Mouse (Mus musculus): ENCODE measurements at regions not wholly inside any gene's neighbourhood (a gene's known extent, or its start where the extent isn't known, plus 50 kb on each side); places are given as distances from the start of the nearest gene placed in this dataset.
A peak's percentile ranks its signal among the peaks of the same experiment; 100 is the strongest.

DNA sequence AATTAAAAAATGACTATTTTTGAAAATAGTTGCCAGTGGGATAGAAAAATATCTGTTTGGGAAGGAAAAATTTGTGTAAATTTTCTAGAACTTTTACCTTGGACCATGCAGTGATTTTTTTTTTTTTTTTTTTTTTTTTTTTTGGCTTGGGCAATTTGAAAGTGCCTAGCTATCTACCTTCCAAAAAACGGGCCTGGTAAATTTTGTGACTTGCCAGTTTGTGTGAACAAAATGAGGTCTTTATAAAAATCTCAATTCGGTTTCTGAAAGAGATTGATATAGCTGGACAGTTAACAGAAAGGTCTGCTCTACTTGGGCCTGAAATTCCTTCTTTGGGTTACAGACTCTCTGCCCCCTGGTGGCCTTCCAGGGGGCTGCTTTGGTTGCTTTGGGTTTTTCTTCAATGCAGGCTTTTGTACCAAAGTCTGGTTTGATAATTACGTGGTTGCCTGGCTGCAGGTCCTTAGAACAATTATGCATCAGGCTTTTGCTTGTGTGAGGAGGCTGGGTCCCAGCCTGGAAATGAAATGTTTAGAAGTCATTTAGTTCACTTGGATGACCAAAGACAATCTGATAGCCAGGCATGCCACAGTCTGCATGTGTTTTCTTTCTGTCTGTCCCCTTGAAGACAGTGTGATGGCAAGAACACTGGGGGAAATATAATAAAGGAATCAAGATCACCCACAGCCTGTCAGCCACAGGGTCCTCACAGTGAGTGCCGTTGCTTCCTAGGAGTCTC, 75.6 kb upstream of the Jazf1 start:
- peak; percentile 9 for DNase-seq (ENCODE audit: low read depth, low spot score)

DNA sequence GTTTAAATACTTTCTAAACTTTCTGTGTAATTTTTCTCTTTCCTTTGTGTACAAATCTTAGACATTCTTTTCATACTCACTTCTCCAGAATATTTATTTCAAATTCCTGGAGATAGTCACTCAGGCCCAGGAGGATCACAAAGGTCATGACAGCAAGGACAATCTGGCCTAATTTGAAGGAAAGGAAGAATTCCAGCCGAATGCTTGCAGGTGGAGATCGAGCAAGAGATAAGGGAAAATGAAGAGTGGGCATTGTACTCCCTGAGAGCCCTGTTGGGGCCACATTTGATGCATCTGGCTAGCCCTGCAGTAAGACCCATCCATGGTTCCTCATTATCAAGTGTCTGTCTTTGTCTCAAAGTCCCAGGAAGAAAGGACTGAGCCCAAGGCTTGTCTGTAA, 66.0 kb upstream of the Jazf1 start:
- no peak for DNase-seq (ENCODE audit: low read depth, low spot score)

DNA sequence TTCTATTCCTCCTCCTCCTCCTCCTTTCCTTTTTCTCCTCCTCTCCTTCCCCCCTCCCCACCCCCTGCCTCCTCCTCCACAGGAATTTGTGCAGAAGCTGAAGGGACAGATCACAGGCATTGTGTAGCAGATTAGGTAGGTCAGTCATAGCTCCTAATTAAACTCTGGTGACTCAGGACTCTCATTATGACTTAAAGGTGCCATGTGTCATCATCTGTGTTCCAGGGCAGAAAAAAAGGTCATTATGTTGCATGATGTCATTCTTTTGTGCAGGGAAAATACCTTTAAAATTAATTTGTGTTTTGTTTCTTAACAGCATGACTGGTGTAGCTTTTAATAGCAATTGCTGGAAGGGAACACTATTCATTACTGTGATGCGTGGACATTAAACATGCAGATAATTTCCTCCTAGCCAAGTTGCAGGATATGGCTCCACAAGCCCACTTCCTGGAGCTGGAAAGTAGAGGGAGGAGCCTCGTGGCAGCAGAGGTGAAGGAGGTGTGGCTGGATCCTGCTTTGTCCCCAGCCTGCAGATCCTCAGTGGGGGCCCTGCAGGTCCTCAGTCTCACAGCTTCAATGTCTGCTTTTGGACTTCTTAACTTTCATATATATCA, 62.4 kb upstream of the Jazf1 start:
- DNase-seq (ENCODE audit: low read depth, low spot score) = no peak

DNA sequence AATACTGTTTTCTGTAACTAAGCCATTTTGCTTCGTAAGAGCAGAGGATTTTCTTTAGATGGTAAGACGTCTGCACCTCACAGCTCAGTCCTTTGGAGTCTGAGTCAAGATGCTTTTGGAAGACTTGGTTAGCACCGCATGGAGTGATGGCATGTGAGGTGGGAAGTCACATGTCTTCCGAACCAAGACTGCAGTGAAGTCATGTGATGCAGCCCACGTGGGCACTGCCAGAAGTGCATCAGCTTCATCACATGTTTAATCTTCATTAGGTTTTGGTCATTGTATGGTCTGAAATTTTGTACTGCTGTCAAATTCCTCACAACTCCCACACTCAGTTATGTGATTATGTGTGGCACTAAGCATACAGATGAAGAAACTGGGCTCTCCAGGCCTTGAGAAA, 58.3 kb upstream of the Jazf1 start:
- DNase-seq (ENCODE audit: low read depth, low spot score) = no peak

DNA sequence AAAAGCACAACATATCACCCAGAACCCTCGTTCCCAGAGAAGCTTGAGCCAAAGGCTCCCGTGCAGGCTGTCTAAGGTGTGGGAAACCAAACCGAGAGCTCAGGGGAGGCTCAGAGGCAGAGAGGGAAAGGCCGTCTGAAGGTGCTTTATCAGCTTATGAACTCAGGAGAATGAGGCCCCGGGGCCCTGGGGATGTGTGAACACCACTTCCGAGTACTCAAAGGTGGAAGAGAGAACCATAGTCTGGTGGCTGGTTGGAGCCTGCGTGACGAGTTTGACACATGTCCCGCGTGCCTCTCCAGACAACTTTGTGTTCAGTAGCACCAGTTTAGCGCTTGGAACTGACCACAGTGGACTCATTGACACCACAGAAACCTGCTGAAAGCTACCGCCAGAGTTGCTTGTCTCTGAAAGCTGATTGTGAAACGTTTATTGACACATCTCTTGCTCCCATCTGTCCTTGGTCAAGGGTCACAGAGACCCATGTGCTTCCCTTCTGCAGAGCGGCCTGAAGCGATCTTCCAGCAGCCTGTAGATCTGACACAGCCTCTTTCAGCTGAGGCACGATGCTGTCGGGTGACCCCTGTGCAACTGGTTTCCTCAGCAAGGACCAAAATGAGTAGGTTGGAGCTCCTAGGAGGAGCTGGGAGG, 56.5 kb upstream of the Jazf1 start:
- no peak for DNase-seq (ENCODE audit: low read depth, low spot score)

DNA sequence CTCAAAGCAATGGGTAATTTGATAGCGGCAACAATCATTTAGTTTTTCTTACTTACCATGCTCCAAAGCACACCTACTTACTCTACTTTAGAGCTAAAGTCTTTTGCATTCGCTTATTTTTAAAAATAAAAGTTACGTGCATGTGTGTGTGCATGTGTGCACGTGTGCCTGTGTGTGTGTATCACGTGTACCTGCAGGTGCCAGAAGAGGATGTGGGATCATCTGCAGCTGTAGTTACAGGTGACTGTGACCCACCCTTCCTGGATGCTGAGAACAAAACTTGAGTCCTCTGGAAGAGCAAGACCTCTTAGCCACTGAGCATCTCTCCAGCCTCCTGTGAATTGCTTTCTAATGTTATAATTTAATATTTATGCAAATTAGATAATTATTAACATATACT, 52.0 kb upstream of the Jazf1 start:
- no peak for DNase-seq (ENCODE audit: low read depth, low spot score)
